ENCODE assay signal across 8 mouse cellular contexts in the genomic region with DNA sequence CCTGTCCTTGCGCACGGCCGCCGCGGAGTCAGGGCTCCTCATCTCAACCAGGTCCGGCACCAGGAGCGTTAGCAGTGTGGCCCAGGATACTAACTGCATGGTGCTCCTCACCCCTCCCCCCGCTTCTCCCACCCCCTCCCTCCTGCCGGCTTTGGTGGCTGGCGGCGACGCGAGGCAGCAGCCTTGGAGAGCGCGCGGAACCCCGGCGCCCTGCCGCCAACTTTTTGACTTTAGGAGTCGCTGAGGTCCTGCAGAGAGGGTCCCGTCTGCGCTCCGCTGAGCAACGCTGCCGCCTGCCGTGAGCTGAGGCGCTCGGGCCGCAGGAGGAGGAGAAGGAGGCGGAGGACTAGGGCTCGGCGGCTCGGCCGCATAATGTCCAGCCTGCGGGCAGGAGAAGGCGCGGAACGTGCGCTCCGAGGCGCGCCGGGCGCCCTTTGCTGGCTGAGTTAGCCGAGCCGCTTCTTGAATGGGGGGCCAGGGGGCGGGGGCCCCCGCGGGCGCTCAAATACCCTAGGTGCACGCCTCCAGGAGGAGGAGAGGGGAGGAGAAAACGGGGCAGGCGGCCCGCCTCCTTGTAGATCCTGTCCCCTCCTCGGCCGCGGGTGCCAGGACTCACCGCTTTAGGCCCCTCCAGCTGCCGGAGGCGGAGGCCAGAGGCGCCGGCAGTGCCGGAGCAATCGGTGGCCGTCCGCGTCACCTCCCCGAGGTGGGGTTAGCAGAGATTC. TPM values are rescaled to one million over a fixed set of nuclear protein-coding genes. Genes with fewer than 3 reads are reported as not detected.
DNase-seq lines count a peak whose midpoint lies in the region; TF ChIP-seq lines count a peak whose summit lies in the region.

Adamts9 (minus strand) TSS at position 436 of the 725 bp plus-strand sequence.

- H3K79me2 ChIP-seq in myocyte (ENCODE audit: control insufficient read depth, insufficient read depth), result no peaks in the 10 kb centered on the region

- no peak within 1 kb of the TSS for H3K4me2 ChIP-seq in myocyte (ENCODE audit: low read depth)

- peaks cover 8% of the 10 kb centered on the region; the same call in 1 of the 2 replicates for H3K9me3 ChIP-seq in embryonic facial prominence, embryonic 10.5 days

- DNase-seq in cerebellum, adult 2 months, result peak; percentile 21 to 26
- DNase-seq in cerebellum, adult 11 months, result no peak
- peak; percentile 91 for DNase-seq in embryonic facial prominence, embryonic 10.5 days (ENCODE audit: low spot score)
- DNase-seq in heart, adult 8-10 months (ENCODE audit: low spot score), result peak; percentile 88
- peak; percentile 95 for DNase-seq in kidney, adult 2 months
- peak; percentile 75 for DNase-seq in liver
- DNase-seq in testis, postnatal 14 days (ENCODE audit: low spot score), result peak; percentile 83

- no peaks in the 10 kb centered on the region; the same call in 1 of the 2 replicates for H3K27me3 ChIP-seq in cerebellum, adult 2 months (ENCODE audit: control insufficient read depth, insufficient read depth, low read length)
- H3K27me3 ChIP-seq in embryonic facial prominence, embryonic 10.5 days (replicated peaks; ENCODE audit: low read depth, poor library complexity, severe bottlenecking), result peaks cover 59% of the 10 kb centered on the region
- no peaks in the 10 kb centered on the region for H3K27me3 ChIP-seq in kidney, adult 2 months (replicated peaks; ENCODE audit: control insufficient read depth, insufficient read depth, low read length)
- peaks cover 10% of the 10 kb centered on the region for H3K27me3 ChIP-seq in myocyte (ENCODE audit: control insufficient read depth, insufficient read depth, insufficient read length)

- no peak for TF ChIP-seq CTCF in cerebellum, adult 2 months (IDR thresholded peaks at IDR 0.05; ENCODE audit: borderline replicate concordance, insufficient read depth, low read depth, low read length)
- TF ChIP-seq CTCF in kidney, adult 2 months (conservative IDR thresholded peaks at IDR 0.05; ENCODE audit: insufficient read depth, insufficient read length, low read depth, low read length), result no peak

- no peak for TF ChIP-seq POLR2A in cerebellum, adult 2 months (IDR thresholded peaks at IDR 0.05; ENCODE audit: borderline replicate concordance, insufficient read depth, low read length)
- TF ChIP-seq POLR2A in kidney, adult 2 months (IDR thresholded peaks at IDR 0.05; ENCODE audit: low read depth, low read length), result peak; percentile 85
- TF ChIP-seq POLR2A in myocyte (IDR thresholded peaks at IDR 0.05; ENCODE audit: insufficient read length, low read depth), result no peak

- no peak within 1 kb of the TSS for H3ac ChIP-seq in myocyte (ENCODE audit: control insufficient read depth, insufficient read length)

- no peak within 1 kb of the TSS for H3K27ac ChIP-seq in cerebellum, adult 2 months (ENCODE audit: insufficient read depth, low read length)
- H3K27ac ChIP-seq in embryonic facial prominence, embryonic 10.5 days (replicated peaks), result peak within 1 kb of the TSS; percentile 90
- H3K27ac ChIP-seq in kidney, adult 2 months (ENCODE audit: insufficient read depth, low read depth, low read length), result peak within 1 kb of the TSS; percentile 62

- under 1% methylated on average over 66 of the region's 68 CpGs for WGBS in cerebellum, adult 2 months
- WGBS in embryonic facial prominence, embryonic 10.5 days, result 0% methylated on average over 68 of the region's 68 CpGs
- WGBS in kidney, adult 2 months, result under 1% methylated on average over 68 of the region's 68 CpGs

- no peaks in the 10 kb centered on the region; the same call in 1 of the 2 replicates for H3K36me3 ChIP-seq in embryonic facial prominence, embryonic 10.5 days (replicated peaks)
- no peaks in the 10 kb centered on the region for H3K36me3 ChIP-seq in kidney, adult 2 months (ENCODE audit: control insufficient read depth, insufficient read depth, low read length)
- no peaks in the 10 kb centered on the region for H3K36me3 ChIP-seq in myocyte (ENCODE audit: control insufficient read depth, insufficient read depth)

- no peaks in the 10 kb centered on the region for H3K4me1 ChIP-seq in cerebellum, adult 2 months (ENCODE audit: control insufficient read depth, insufficient read depth, low read length)
- peaks cover 52% of the 10 kb centered on the region for H3K4me1 ChIP-seq in embryonic facial prominence, embryonic 10.5 days
- H3K4me1 ChIP-seq in kidney, adult 2 months (ENCODE audit: control insufficient read depth, insufficient read depth, low read length), result no peaks in the 10 kb centered on the region

- peak within 1 kb of the TSS; percentile 45 for H3K4me3 ChIP-seq in cerebellum, adult 2 months (replicated peaks; ENCODE audit: insufficient read depth, low read depth, low read length)
- H3K4me3 ChIP-seq in embryonic facial prominence, embryonic 10.5 days, result peak within 1 kb of the TSS; percentile 73
- H3K4me3 ChIP-seq in kidney, adult 2 months (ENCODE audit: insufficient read depth, low read depth, low read length), result peak within 1 kb of the TSS; percentile 73
- peak within 1 kb of the TSS; percentile 16 for H3K4me3 ChIP-seq in myocyte

TF ChIP-seq in myocyte, 11 proteins besides CTCF, POLR2A, EP300 and RAD21:
- no peak for TF ChIP-seq TCF3 (IDR thresholded peaks at IDR 0.05; ENCODE audit: insufficient read length, low read depth)
- TF ChIP-seq SRF (IDR thresholded peaks at IDR 0.05; ENCODE audit: control insufficient read depth, insufficient read length, low read depth), result no peak
- no peak for TF ChIP-seq MYOD1 (IDR thresholded peaks at IDR 0.05; ENCODE audit: control insufficient read depth in 1 of 3, insufficient read length in 2 of 3, low read depth in 2 of 3)
- TF ChIP-seq TCF12 (IDR thresholded peaks at IDR 0.05; ENCODE audit: insufficient read depth, poor library complexity, severe bottlenecking), result no peak
- TF ChIP-seq E2F4 (IDR thresholded peaks at IDR 0.05; ENCODE audit: insufficient read depth), result no peak
- no peak for TF ChIP-seq POLR2AphosphoS2 (IDR thresholded peaks at IDR 0.05; ENCODE audit: insufficient read length, low read depth)
- TF ChIP-seq USF1 (IDR thresholded peaks at IDR 0.05; ENCODE audit: low read depth), result no peak
- no peak for TF ChIP-seq REST (IDR thresholded peaks at IDR 0.05; ENCODE audit: insufficient read depth, insufficient read length)
- no peak for TF ChIP-seq CEBPB (IDR thresholded peaks at IDR 0.05; ENCODE audit: insufficient read depth, poor library complexity, severe bottlenecking)
- no peak for TF ChIP-seq MAX (IDR thresholded peaks at IDR 0.05; ENCODE audit: low read depth)
- TF ChIP-seq MYOG (IDR thresholded peaks at IDR 0.05; ENCODE audit: control insufficient read depth in 1 of 3, insufficient read depth in 1 of 3, insufficient read length in 2 of 3, low read depth in 2 of 3), result no peak
TF ChIP-seq in myocyte: peak in this region for 0.

RNA-seq across cellular contexts. Expression of gene Adamts9, which starts in this region (rescaled TPM):
- 1.7 and 2.0 TPM in 2 replicates for polyA plus RNA-seq in cerebellum, adult 2 months (2012; rRNA removed)
- polyA plus RNA-seq in embryonic facial prominence, embryonic 10.5 days (2016; fragmentation: Nextera tagmentation; extraction: Ambion mirVana), result 3.8 and 4.2 TPM in 2 replicates
- total RNA-seq in heart, adult 8-10 months (2022), result 10 to 100 TPM in 3 of 4 experiments, 1 to 10 TPM in 1; 5.9 to 12.6 (median 11.5) TPM
- 6.3 and 6.7 TPM in 2 replicates for polyA plus RNA-seq in kidney, adult 2 months (2012; rRNA removed)
- 0.04 TPM for polyA plus RNA-seq in myocyte (2012; fragmentation: generic; extraction: Trizol)

Comparison
In these comparisons a context has a peak if more than half of its experiments do, and no peak if none do; other contexts are left out.
1. H3K4me3 ChIP-seq: peak in every context shown above with its lines; median percentile 73 in embryonic facial prominence, embryonic 10.5 days; 73 in kidney, adult 2 months; 45 in cerebellum, adult 2 months; 16 in myocyte.